Mouse (Mus musculus) heart, postnatal 0 days (tissue): Measurements from ENCODE around the gene Dmrta2.

Experiments used
- CTCF ChIP-seq: IDR thresholded peaks from 2 replicates; pipeline ENCODE4 v1.5.1; 2016; ENCODE audit warnings: antibody characterized with exemption, control low read depth, low read depth
- EP300 ChIP-seq: IDR thresholded peaks from 2 replicates; pipeline ENCODE4 v1.6.1; 2016; ENCODE audit warnings: antibody characterized with exemption, low read depth

DNA sequence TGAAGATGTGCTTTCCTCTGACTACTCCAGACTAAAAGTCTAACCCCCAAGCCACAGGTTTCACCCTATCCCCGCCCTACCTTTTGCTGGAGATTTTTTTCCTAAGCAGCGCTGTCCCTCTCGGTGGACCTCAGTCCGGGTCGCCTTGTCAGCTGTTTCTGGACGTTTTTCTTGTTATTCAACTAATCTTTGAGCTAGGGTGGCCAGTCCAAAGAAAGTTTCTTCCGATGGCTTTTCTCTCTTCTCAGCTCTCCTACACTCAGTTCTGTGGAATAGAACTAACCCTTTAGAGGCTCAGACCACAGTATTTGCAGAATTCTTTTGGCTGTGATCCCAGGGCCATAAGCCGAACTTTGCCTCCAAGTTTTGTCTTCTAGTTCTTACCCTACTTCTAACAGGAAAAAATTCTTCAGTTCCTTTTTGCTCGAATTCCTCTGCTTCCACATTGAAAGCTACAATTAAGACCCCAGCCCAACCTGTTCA is 1.0 kb downstream of the Dmrta2 start:
- no peak for TF ChIP-seq CTCF
- no peak for TF ChIP-seq EP300
